Mouse (Mus musculus) myocyte (in vitro differentiated cells): ENCODE measurements around the gene Gprc5b.

Experiments used
- CEBPB ChIP-seq: IDR thresholded peaks from 2 replicates; pipeline ENCODE4 v1.6.1; 2011; ENCODE audit warnings: mild to moderate bottlenecking, moderate library complexity; ENCODE audit not compliant: poor library complexity, insufficient read depth, severe bottlenecking
- POLR2A ChIP-seq: IDR thresholded peaks from one replicate; pipeline ENCODE4 v1.6.1; 2011; ENCODE audit warnings: low read depth, mild to moderate bottlenecking, control low read depth, moderate library complexity; ENCODE audit not compliant: insufficient read length
- POLR2AphosphoS2 ChIP-seq: IDR thresholded peaks from one replicate; pipeline ENCODE4 v1.6.1; 2011; ENCODE audit warnings: low read depth, control low read depth; ENCODE audit not compliant: insufficient read length
- TCF12 ChIP-seq: IDR thresholded peaks from one replicate; pipeline ENCODE4 v1.6.1; 2011; ENCODE audit warnings: mild to moderate bottlenecking, control low read depth; ENCODE audit not compliant: poor library complexity, insufficient read depth, severe bottlenecking
- TCF3 ChIP-seq: IDR thresholded peaks from one replicate; pipeline ENCODE4 v1.6.1; 2011; ENCODE audit warnings: low read depth, control low read depth; ENCODE audit not compliant: insufficient read length
- USF1 ChIP-seq: IDR thresholded peaks from one replicate; pipeline ENCODE4 v1.6.1; 2011; ENCODE audit warnings: low read depth, mild to moderate bottlenecking, control low read depth, moderate library complexity

DNA sequence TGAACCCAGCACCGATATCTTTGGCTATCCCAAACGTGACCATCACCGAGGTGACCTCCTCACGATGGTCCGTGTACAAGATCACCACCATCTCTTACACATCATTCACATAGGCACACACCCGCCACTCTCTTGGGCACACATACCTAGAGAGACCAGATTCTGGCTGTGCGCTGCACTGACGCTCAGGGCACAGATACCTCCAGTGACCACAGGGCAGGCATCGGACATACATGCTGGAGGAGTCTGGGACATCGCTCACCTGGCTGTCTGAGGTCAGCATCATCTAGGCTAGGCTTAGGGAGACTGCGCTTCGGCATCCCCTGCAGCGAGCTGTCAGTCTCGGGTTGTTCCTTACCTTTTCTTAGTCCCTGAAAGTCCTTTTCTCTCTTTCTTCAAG is 660 bp upstream of the Gprc5b start:
- TF ChIP-seq POLR2A (no peak), TCF12 (no peak), CEBPB (no peak), POLR2AphosphoS2 (no peak), TCF3 (no peak), USF1 (no peak)
